7 mouse cellular contexts compared by ENCODE assay signal in genomic region chr10:19015257-19015862, GRCm38 (mm10). TPM values are rescaled to one million over a fixed set of nuclear protein-coding genes. Genes with fewer than 3 reads are reported as not detected.
DNase-seq lines count a peak whose midpoint lies in the region; ATAC-seq lines count a peak whose summit lies in the region.

Tnfaip3 (minus strand) TSS chr10:19015657.

- H3K36me3 ChIP-seq in intestine, embryonic 15.5 days = no peaks in the 10 kb centered on the region
- H3K36me3 ChIP-seq in midbrain, embryonic 10.5 days = no peaks in the 10 kb centered on the region

- H3K27me3 ChIP-seq in intestine, embryonic 15.5 days (replicated peaks) = no peaks in the 10 kb centered on the region
- peaks cover 26% of the 10 kb centered on the region for H3K27me3 ChIP-seq in midbrain, embryonic 10.5 days (ENCODE audit: low read depth, poor library complexity, severe bottlenecking)

- intact Hi-C loops in gastrocnemius, postnatal 36 days (cut with DNase I) = loop anchor here (2.0 to 10.0 kb wide), 3 partner anchors 61 to 499 kb away; no protein-coding TSS in a partner anchor
- intact Hi-C loops in left cerebral cortex, postnatal 25 days (cut with DNase I) = loop anchor here (2.0 to 5.0 kb wide), 2 partner anchors 77 to 171 kb away; no protein-coding TSS in a partner anchor

- peak; percentile 99 for DNase-seq in adrenal gland, adult 18-20 months (ENCODE audit: low spot score in 2 of 2)
- peak; percentile 94 for DNase-seq in embryo, embryonic 11 days
- DNase-seq in gastrocnemius, postnatal 36 days = peak; percentile 91 to 99
- peak; percentile 95 to 97 for DNase-seq in left cerebral cortex, postnatal 25 days (ENCODE audit: low spot score in 2 of 2)
- DNase-seq in midbrain, embryonic 10.5 days (ENCODE audit: low spot score) = peak; percentile 93
- peak; percentile 97 for DNase-seq in right cerebral cortex, postnatal 4 days

- H3K4me3 ChIP-seq in intestine, embryonic 15.5 days (replicated peaks) = peak within 1 kb of the TSS; percentile 58
- peak within 1 kb of the TSS; percentile 71 for H3K4me3 ChIP-seq in midbrain, embryonic 10.5 days

- H3K27ac ChIP-seq in intestine, embryonic 15.5 days = peak within 1 kb of the TSS; percentile 76
- peak within 1 kb of the TSS; percentile 88 for H3K27ac ChIP-seq in midbrain, embryonic 10.5 days (replicated peaks)

- peak within 1 kb of the TSS; percentile 79 for H3K4me2 ChIP-seq in intestine, embryonic 15.5 days (replicated peaks)

- ATAC-seq in intestine, embryonic 15.5 days = peak; percentile 95

- no peaks in the 10 kb centered on the region for H3K9me3 ChIP-seq in intestine, embryonic 15.5 days
- H3K9me3 ChIP-seq in midbrain, embryonic 10.5 days (replicated peaks) = no peaks in the 10 kb centered on the region

- H3K4me1 ChIP-seq in intestine, embryonic 15.5 days (replicated peaks) = 0 out of 2 replicates have a peak, but pooled peaks cover 3% of the 10 kb centered on the region
- H3K4me1 ChIP-seq in midbrain, embryonic 10.5 days = peaks cover 20% of the 10 kb centered on the region

- WGBS in intestine, embryonic 15.5 days = 1% methylated on average over 38 of the region's 38 CpGs
- under 1% methylated on average over 38 of the region's 38 CpGs for WGBS in midbrain, embryonic 10.5 days

- H3K9ac ChIP-seq in intestine, embryonic 15.5 days = peak within 1 kb of the TSS; percentile 71

RNA-seq across cellular contexts. Expression of gene Tnfaip3, which starts in this region (rescaled TPM):
- 10 to 100 TPM in 1 of 2 experiments, 1 to 10 TPM in 1; 5.6 to 10.1 TPM for total RNA-seq in adrenal gland, adult 18-20 months (2021)
- 1 to 10 TPM; 1.6 to 2.4 TPM for total RNA-seq in gastrocnemius, postnatal 36 days (2021)
- polyA plus RNA-seq in intestine, embryonic 15.5 days (2015; fragmentation: Nextera tagmentation; extraction: Ambion mirVana) = 3.4 and 3.9 TPM in 2 replicates
- 1 to 10 TPM; 5.1 to 5.3 TPM for total RNA-seq in left cerebral cortex, postnatal 25 days (2021)
- polyA plus RNA-seq in midbrain, embryonic 10.5 days (2016; fragmentation: Nextera tagmentation; extraction: Ambion mirVana) = 1.3 and 1.8 TPM in 2 replicates

Comparison
In these comparisons a context has a peak if more than half of its experiments do, and no peak if none do; other contexts are left out.
1. Peak in every context shown above with its lines: DNase-seq, ATAC-seq, H3K4me3 ChIP-seq and H3K27ac ChIP-seq.